Mouse (Mus musculus) cortical plate, adult 2 months (tissue): ENCODE data around the gene Faf2.

Source experiments
- CTCF ChIP-seq: fragments of 200-500 bp; IDR thresholded peaks from 2 replicates; pipeline ENCODE4 v1.5.1; 2011; ENCODE audit warnings: mild to moderate bottlenecking, control low read depth, low read length; ENCODE audit not compliant: insufficient read depth; ENCODE audit errors: extremely low read depth
- POLR2A ChIP-seq: fragments of 200-500 bp; IDR thresholded peaks from 2 replicates; pipeline ENCODE4 v1.6.1; 2011; ENCODE audit warnings: mild to moderate bottlenecking, low read length, control low read depth; ENCODE audit not compliant: insufficient read depth; ENCODE audit errors: extremely low read depth

DNA sequence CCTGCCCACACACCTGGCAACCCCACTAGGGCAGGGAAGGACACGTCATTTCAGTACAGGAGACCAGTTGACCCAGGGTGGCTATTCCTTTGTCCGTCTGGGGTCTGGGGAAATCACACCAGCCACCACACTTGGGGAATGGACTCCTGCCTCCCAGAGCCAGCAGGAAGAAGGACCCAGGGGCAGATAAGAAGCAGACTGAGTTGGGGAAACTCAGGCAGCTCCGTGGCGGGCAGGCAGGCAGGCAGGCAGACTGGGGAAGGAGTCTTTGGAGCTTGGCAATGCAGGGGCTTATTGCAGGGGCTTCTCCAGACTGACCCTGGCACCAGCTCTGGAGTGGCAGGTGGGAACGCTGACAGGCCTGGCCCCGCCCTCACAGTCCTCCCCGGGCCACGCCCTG is 59.7 kb downstream of the Faf2 start:
- no peak for TF ChIP-seq CTCF
- no peak for TF ChIP-seq POLR2A
